Mouse (Mus musculus): Measurements from ENCODE around the gene Vps53.
A peak's percentile ranks its signal among the peaks of the same experiment; 100 is the strongest.

The Vps53 gene

GRCm38 (mm10) chr11:76167079-76167765 is 12.2 kb downstream of the Vps53 start:
- peak; percentile 81 for DNase-seq

- DNase-seq: no peak
These were observed 12.8 kb downstream of the Vps53 start for GRCm38 (mm10) chr11:76166657-76167056.

GRCm38 (mm10) chr11:76160251-76160650 is 19.2 kb downstream of the Vps53 start:
- DNase-seq: no peak

GRCm38 (mm10) chr11:76158375-76158774 is 21.1 kb downstream of the Vps53 start:
- no peak for DNase-seq

- DNase-seq: no peak
These were observed 24.6 kb downstream of the Vps53 start for GRCm38 (mm10) chr11:76154861-76155260.

GRCm38 (mm10) chr11:76154200-76154599 is 25.2 kb downstream of the Vps53 start:
- no peak for DNase-seq

GRCm38 (mm10) chr11:76153236-76153951 is 26.1 kb downstream of the Vps53 start:
- DNase-seq: no peak

- no peak for DNase-seq
These were observed 28.5 kb downstream of the Vps53 start for GRCm38 (mm10) chr11:76150980-76151379.

- no peak for DNase-seq
These were observed 31.1 kb downstream of the Vps53 start for GRCm38 (mm10) chr11:76148055-76149008.

GRCm38 (mm10) chr11:76146187-76147010 is 33.0 kb downstream of the Vps53 start:
- DNase-seq: peak; percentile 39

GRCm38 (mm10) chr11:76145169-76145568 is 34.3 kb downstream of the Vps53 start:
- no peak for DNase-seq

- no peak for DNase-seq
These were observed 35.1 kb downstream of the Vps53 start for GRCm38 (mm10) chr11:76144386-76144785.

- no peak for DNase-seq
These were observed 41.5 kb downstream of the Vps53 start for GRCm38 (mm10) chr11:76137996-76138395.

GRCm38 (mm10) chr11:76135641-76136437 is 43.6 kb downstream of the Vps53 start:
- no peak for DNase-seq

GRCm38 (mm10) chr11:76130859-76131258 is 48.6 kb downstream of the Vps53 start:
- DNase-seq: no peak

GRCm38 (mm10) chr11:76125386-76125785 is 54.1 kb downstream of the Vps53 start:
- DNase-seq: no peak

- DNase-seq: no peak
These were observed 55.9 kb downstream of the Vps53 start for GRCm38 (mm10) chr11:76123517-76123916.

- DNase-seq: no peak
These were observed 56.9 kb downstream of the Vps53 start for GRCm38 (mm10) chr11:76122571-76122970.

GRCm38 (mm10) chr11:76121086-76121485 is 58.4 kb downstream of the Vps53 start:
- DNase-seq: no peak

- DNase-seq: no peak
These were observed 59.0 kb downstream of the Vps53 start for GRCm38 (mm10) chr11:76120407-76120901.

- no peak for DNase-seq
These were observed 69.0 kb downstream of the Vps53 start for GRCm38 (mm10) chr11:76110416-76110815.

Data from cerebellum, adult 9-10 months (tissue).